Mouse (Mus musculus) thymus, postnatal 4 days (tissue): ENCODE data around the gene Shisa8.

Experiments used
- DNase-seq: peaks from one replicate; pipeline ENCODE4 v3.0.0; 2021

Gene Shisa8

DNA sequence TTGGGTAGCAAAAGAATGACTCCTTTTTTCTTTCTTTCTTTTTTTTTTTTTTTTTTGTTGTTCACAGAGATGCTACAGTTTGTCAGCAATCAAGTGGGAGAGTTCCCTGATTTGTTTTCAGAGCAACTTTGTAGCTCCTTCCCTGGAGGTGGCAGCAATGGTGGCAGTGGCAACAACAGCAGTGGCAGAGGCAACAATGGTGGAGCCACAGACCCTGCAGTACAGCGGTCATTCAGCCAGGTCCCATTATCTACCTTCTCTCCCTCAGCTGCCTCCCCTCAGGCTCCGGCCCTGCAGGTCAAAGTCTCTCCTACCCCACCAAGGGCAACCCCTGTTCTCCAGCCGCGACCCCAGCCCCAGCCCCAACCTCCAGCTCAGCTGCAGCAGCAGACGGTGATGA is 42.9 kb downstream of the Shisa8 start:
- no peak for DNase-seq

DNA sequence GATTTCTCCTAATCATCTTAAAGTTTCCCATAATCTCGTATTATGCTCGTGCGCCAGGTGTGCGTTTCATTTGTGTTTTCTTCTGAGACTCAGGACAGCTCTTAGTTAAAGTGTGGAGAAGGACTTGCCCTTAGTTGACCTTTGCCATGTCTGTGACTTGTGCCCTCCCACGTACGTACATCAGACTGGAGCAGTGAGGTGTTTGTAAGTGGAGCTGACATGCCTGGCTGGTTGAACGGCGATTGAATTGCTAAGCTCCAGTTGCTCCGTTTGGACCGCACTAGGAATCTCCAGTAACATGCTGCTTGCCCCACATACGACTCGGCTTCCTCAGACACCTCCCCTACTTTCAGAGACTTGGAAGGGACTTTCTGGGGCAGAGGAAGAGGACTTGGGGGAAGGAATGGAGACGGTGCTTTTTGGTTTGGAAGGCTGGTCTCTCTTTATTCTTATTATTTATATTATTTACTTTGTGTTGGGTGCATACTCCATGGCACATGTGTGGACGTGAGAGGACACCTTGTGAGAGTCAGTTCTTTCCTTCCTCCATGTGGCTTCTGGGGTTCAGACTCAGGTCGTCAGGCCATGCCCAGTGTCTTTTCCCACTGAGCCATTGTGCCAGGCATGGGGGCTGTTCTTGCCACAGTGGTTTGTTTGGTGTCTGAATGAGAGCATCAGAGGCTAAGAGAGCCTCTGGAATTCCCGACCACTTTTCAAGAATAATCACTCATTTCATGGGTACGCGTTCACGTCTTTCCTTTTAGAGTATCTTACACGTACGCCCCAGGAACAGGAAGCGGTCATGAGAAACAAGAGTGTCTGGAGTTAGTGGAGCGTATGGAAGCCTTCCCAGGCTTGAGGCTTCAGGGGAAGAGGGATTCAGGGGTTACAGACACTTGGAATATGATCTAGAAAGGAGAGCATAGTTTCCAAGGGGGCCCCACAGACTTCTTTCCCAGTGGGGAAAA is 45.1 kb downstream of the Shisa8 start:
- no peak for DNase-seq

DNA sequence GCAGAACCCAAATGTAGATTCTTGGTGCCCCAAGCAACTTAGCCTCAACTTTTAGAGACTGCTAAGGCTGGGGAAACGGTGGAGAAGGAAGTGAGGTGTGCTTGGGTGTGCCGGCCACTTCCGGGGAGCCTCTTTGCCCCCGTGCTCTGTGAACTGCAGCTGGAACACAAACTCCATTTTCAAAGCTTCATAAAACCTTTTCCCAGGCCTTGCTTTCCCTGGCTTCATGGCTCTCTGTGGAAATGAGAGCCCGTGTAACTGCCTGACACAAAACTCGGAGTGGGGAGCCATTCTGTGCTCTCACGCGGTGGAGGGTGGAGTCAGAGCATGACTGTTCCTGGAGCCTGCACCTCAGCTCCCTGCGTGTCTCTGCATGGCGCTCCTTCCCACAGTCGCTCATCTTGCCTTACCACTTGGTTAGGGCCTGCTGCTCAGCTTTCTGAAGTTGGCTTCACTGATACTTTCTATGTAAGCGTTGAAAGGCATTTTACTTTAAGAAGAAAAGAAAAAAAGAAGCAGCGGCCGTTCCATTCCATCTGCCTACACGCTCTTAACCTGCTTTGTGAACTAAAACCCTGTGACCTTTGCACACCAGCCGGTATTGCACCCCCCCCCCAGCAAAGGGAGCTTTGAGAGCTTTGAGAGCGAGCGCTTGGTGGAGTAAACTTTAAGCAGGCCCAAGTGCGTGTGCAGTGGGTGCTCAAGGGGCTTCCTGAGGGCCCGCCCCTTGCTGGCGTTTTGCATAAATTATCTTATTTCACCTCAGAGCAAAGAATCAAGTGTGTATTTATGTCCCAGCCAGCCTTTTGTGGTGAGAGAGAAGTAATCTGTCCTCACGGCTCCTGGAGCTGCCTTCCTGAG is 46.1 kb downstream of the Shisa8 start:
- DNase-seq, result peak; percentile 73

DNA sequence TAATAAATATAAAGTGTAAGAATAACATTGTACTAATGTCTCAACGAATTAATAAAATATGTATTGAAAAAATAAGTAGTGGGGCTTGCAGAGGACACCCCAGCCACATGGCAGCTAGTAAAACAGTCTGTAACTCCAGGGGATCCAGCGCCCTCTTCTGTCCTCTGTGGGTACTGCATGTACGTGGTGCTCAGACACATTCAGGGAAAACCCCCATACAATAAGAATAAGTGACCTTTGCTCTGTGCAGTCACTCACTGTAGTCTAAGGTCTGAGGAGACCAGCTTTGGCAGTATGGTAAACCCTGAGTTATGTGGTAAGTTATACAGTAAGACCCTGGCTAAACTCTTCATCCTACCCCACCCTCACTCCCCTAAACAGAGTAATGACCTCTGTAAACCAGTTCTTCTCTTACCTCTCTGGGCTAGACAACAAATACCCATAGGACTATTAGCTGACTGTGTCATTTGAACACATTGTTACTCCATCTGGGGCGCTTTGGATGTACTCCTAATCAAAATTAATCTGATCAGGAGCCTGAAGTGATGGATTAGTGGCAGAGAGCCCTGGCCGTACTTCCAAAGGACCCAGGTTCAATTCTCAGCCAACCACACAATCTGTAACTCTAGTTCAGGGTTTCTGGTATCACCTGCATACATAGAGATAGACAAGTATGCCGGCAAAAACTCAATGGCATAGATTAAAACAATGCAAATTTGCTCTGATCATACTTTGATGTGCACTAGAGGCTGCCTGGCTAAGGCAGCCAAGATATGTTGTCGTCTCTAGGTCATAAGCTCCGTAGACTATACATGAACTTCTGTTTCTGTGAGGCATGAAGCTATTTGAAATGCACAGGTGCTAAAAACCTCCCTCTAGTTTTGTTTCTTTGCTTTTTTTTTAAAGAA is 47.0 kb downstream of the Shisa8 start:
- DNase-seq, result peak; percentile 95

DNA sequence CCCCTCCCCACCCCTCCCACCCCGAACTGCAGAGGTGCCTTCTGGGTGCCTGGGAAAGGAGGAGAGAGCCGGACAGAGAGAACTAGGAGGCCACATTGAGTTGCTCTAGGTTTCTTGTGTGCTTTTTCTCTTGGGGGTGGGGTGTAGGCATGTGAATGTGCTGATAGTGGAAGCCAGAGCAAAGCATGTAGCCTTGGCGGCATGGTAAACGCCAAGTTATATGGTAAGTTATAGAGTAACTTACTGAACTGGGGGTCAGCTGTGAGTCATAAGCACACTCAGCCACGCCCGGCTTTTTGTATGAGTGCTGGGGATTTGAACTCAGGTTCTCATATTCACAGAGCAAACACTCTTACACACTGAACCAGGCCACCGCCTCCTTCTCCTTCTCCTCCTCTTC is 48.1 kb downstream of the Shisa8 start:
- DNase-seq, result no peak

DNA sequence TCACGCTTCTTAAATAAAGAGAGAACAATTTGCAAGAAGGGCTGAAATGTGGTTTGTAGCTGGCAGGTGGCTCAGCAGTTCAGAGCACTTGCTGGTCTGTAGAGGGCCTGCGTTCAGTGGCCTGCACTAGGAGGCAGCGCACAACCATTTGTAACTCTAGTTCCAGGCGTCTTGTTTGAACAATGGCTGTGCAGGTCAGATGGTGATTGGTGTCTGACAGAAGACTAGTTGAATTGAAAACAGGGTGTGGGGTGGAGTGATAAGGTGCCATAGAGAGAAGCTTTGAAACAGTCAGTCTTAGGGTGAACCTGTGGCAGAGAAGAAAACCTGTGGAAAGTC is 48.6 kb downstream of the Shisa8 start:
- DNase-seq, result no peak

DNA sequence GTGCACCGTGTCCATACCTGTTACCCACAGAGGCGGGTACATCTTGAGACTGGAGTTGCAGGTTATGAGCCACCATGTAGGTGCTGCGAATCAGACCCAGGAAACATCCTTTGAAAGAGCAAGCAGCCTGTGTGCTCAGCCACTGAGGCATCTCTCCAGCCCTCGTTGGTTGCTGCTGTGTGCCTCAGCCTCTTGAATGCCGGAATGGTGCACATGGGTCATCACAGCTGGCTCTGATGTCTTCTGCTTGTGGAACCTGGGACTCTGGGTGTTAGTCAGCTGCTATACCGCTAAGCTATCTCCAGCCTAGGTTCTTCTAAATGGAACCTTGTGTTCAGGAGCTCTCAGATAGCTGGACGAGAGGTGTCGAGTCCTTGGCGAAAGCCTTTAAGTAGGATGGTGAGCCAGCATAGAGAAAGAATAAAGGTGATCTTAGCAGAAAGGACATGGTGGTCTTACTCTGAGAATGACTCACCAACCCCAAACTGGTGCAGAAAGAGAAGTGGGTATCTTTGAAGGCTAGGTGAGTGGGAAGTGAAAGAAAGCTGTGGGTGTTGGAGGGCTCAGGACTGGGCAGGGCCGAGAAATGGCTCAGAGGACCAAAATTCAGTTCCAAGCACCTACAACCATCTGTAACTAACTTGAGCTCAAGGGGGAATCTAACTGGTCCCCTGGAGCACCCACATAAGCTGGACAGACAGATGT is 49.1 kb downstream of the Shisa8 start:
- DNase-seq, result no peak

DNA sequence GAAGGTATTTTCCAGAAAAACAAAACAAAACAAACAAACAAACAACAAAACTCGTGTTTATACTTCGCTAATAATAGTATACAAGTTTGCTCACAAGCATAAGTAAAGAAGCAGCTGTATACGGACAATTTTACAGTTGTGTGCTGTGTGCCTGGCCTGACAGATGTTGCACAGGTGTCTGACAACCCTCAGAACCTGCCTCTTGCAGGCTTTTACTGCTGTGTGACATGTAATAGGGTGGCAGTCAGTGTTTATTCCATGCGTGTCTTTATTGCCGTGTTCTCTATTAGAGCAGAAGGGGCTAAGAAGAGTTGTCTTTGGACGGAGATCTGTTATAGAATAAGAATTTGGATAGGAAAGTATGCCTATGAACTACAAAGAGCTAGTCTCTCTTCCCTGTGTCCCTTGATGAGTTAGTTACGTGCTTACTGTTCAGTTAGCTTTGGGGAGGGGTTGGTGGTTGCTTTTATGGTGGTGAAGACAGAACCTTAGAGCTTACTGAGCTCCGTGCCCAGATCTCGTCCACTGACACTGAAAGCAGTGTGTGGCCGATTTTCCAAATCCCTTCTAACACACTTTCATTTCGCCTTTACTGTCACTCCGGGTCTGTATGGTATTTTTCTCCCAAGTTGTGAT is 50.5 kb downstream of the Shisa8 start:
- DNase-seq, result no peak

DNA sequence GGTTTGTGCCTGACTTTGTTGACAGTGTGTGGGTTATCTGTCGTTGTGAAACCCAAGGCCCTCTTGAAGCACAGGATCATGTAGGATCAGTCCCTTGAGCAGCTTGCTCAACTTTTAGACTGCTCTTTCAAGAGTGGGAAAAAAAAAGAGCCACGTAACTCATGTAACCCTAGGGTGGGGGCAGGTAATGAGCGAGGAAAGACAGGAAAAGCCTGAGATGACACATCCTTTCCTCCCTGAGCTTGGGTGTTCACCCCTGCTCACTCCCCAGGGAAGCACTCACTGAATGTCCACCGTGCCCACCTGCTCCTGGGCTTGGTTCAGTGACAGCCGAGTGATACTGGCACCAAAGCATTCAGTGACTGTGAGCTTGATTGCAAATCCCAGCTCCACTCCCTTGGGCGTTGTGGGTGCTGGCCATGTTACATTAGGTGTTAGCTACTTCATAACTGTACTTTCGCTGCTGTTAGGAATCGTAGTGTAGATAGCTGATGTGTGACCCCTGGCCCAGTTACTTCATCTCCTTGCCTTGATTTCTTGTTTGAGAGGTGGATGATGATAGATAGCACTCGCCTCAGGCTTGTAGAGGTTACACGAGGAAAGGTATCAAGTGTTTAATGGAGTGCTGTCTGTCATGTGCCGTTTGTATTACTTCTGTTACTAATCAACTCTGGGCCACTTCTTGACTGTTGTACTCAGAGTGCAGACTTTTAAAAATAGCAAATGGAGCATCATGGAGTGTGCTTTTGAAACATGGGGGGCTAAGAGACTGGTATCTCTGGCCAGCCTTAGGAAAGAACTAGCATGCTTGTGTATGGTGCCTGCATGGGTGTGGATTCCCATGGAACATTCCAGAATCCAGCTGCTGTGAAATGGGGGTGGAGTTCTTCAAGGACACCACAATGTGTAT is 51.6 kb downstream of the Shisa8 start:
- DNase-seq, result no peak

DNA sequence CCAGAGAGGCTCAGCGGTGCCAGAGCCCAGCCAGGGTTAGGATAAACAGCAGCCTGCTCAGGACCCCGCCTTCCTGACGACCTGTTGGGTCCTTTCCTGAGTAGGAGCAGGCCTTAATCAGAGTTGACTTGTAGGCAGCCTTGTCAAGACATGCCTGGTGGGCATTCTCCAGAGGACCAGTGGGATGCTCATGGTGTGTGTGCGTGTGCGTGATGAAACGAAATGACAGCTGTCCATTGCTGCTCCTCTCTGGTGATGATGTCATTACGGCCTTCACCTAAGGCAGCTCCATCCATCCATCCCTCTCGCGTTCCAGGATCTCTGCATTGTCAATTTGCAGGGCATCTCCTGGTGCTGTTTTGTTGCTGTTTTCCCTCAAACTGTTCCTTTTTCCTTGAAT is 53.1 kb downstream of the Shisa8 start:
- DNase-seq, result no peak

DNA sequence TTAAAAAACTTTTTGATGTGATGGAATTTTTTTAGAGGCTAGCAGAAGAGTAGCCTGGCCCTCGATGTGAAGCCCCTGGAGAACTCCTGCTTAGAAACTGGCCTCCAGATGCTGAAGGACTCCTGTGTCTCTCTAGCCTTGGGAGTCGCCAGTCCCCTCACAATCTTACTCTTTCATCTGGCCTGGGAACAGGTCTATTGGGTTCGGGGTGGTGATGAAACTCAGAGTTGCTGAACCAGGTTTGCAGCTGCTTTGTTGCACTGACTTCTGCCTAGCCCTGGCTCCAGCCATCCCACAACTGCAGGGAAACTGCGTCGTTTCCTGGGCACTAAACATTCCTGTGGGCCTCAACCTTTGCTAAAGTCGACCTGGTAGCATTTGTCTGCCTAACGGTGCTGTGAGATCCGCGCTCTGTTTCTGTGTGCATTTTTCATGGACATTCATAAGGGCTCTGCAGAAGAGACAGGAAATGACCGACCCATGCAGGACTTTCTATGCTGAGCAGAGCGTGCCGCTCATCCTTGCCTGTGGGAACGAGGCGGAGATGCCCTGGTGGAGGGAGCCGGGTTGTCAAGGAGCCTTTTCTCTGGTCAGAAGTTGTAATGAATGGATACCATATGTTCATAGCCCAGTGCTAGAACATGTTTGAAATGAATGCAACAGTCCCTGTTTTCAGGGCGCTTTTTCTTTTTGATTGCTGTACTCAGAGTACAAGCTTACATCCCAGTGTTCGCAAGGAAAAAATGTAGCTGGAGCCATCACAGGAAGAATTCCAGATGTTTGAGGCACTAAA is 54.2 kb downstream of the Shisa8 start:
- DNase-seq, result no peak

DNA sequence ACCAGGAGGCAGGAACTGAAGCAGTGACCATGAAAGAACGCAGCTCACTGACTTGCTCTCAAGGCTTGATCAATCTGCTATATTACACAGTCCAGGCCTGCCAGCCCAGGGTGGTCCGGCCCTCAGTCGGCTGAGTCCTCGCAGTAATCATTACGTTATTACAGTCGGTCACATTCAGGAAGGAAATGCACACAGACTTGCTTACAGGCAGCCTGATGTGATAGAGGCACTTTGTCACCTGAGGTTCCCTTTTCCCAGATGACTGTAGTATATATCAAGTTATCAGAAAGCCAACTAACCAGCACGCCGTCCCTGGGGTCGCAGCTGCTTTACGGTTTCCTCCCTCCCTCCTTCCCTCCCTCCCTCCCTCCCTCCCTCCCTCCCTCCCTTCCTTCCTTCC is 55.7 kb downstream of the Shisa8 start:
- DNase-seq, result no peak

DNA sequence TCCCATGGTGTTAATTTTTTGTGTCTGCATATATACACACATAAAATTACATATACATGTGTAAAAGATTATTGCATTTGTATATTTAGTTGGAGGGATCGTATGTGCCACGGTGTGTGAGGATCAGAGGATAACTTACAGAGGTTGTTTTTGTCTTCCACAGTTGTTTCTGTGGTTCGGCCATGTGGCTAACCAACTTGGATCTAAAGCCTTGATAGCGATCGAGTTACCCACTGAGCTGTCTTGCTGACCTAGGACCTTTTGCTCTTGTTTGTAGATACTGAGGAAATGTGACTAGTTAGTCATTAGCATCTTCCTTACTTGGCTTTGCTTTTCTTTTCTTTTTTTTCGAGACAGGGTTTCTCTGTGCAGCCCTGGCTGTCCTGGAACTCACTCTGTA is 56.3 kb downstream of the Shisa8 start:
- DNase-seq, result no peak
